Mouse (Mus musculus) adrenal gland, adult 18-20 months (tissue): ENCODE measurements at regions not wholly inside any gene's neighbourhood (a gene's known extent, or its start where the extent isn't known, plus 50 kb on each side); places are given as distances from the start of the nearest gene placed in this dataset.

ENCODE experiments used
- DNase-seq, 2 experiments: peaks; one replicate each; pipeline ENCODE4 v3.0.0; 2021 to 2022; ENCODE audit warnings: low spot score in 2 of 2

DNA sequence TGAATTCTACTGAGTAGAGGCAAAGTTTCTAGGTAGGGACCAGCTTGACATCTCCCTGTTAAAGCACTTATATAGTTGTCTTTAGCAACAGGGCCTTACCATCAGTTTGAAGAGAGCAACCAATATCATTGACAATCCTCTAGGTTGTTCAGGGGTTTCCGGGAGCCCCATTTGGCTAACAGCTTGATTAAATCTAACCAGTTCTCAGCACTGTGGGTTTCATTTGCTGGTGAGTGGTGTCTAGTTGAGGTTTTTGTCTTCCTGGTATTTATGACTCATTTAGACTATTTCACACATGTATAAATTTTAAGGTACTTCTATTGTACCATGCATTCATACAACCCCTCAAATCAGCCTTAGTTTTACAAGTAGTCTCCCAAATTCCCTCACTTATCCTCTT, 823.4 kb upstream of the Sel1l start:
- no peak for DNase-seq

DNA sequence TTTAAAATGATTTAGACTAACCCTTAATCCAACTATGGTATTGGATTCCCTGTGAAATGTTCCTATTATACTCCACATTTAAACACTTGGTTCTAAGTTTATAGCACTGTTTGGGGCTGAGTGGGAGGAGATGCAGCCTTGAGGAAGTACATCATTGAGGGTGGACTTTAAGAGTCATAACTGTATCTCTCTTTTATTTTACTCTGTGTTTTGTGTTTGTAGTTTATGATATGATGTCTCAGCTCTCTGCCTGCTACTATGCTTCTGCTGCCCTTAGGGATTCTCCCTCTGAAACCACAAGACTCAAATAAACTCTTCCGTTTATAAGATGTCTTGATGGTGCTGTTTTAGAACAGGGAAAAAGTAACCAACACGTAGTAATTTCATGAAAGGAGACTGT, 797.7 kb upstream of the Sel1l start:
- DNase-seq, result no peak

GRCm38 (mm10) chr12:92645006-92645624, 796.2 kb upstream of the Sel1l start:
- DNase-seq, result no peak

DNA sequence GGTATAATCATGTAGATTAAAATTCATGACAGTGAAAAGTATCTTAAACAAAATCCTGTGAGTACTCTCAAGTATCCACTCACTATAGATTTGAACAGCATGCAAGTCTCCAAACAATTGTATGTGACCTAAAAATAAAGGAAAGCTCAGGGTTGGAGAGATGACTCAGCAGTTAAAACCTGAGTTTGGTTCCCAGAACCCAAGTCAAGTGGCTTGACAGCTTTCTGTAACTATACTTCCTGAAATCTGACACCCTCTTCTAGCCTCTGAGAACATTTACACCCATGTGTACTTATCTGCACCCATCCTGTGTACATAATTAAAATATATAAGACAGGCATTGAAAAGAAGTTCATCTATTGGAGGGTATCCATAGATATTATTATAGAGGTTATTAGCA, 770.2 kb upstream of the Sel1l start:
- DNase-seq, result no peak

DNA sequence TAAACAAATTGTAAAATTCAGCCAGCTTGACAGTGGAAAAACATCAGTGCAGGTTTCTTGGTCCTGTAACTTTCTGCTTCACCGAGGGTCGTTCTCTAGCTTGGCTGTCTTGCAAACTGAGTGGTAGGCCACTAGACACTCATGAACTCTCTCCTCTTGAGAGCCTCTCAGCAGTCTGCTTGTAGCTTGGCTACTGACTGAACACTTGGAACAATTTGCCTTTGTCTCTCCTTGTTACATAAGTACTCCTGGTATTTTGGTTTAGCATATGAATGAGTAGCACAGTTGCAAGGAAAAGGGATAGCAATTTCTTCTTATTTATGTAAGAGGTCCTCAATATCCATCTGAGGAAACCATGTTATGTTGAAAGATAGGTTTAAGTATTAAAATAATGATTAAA, 769.6 kb upstream of the Sel1l start:
- DNase-seq, result no peak

- DNase-seq, result no peak
Measured at GRCm38 (mm10) chr12:92601673-92602072, 752.7 kb upstream of the Sel1l start.

GRCm38 (mm10) chr12:92589725-92590124, 740.8 kb upstream of the Sel1l start:
- no peak for DNase-seq

DNA sequence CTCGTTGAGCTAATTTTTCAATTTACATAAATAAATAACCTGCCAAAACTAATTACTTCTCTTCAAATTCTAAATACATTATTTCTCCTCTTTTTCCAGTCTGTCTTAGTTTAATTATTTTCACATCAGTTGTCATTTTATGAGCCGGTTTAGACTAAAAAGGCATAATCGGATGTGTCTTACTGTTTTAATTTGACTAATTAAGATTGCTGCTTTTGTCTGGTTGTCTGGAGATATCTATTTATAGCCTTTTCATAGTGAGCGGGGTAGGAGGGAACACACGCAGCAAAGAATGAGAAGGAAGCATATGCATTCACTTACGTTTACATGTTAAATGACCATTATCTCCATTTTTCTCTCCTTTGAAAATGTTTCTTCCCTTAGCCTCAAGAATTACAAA, 740.3 kb upstream of the Sel1l start:
- no peak for DNase-seq

- DNase-seq, result no peak
Measured at GRCm38 (mm10) chr12:92578596-92578995, 729.6 kb upstream of the Sel1l start.
